Mouse (Mus musculus) forebrain, embryonic 11.5 days (tissue): ENCODE measurements around the gene Dennd5b. TPM values are rescaled to one million over a fixed set of nuclear protein-coding genes. Genes with fewer than 3 reads are reported as not detected.

Experiments used
- ATAC-seq: fragments of 200-750 bp; cut with Nextera tagmentation; replicated peaks from 2 replicates; pipeline ENCODE4 v1.8.0; 2017; ENCODE audit warnings: moderate TSS enrichment; ENCODE audit not compliant: low FRiP score
- DNase-seq: peaks from one replicate; pipeline ENCODE4 v3.0.0-alpha.2; 2017; ENCODE audit warnings: low spot score
- H3K27ac ChIP-seq: fragments of 300-500 bp; sonication (generic); 2 replicates; pipeline ENCODE4 v1.5.1; 2014; ENCODE audit warnings: low read depth, low read length
- H3K27me3 ChIP-seq: fragments of 300-500 bp; sonication (generic); 2 replicates; pipeline ENCODE4 v1.6.1; 2014; ENCODE audit warnings: mild to moderate bottlenecking, low read length, mixed read lengths; ENCODE audit not compliant: control insufficient read depth, insufficient read depth
- H3K36me3 ChIP-seq: fragments of 300-500 bp; sonication (generic); 2 replicates; pipeline ENCODE4 v1.6.1; 2014; ENCODE audit warnings: mild to moderate bottlenecking, low read length, moderate library complexity, mixed read lengths; ENCODE audit not compliant: control insufficient read depth, insufficient read depth
- H3K4me1 ChIP-seq: fragments of 300-500 bp; sonication (generic); replicated peaks from 2 replicates; pipeline ENCODE4 v1.6.1; 2014; ENCODE audit warnings: low read length, mixed read lengths; ENCODE audit not compliant: control insufficient read depth, insufficient read depth
- H3K4me2 ChIP-seq: fragments of 300-500 bp; sonication (generic); 2 replicates; pipeline ENCODE4 v1.6.1; 2014; ENCODE audit warnings: low read depth, mild to moderate bottlenecking, low read length, moderate library complexity, mixed read lengths; ENCODE audit not compliant: severe bottlenecking
- H3K4me3 ChIP-seq: fragments of 300-500 bp; sonication (generic); 2 replicates; pipeline ENCODE4 v1.5.1; 2014; ENCODE audit warnings: low read depth, low read length
- H3K9ac ChIP-seq: fragments of 300-500 bp; sonication (generic); 2 replicates; pipeline ENCODE4 v1.6.1; 2014; ENCODE audit warnings: low read length
- H3K9me3 ChIP-seq: fragments of 300-500 bp; sonication (generic); 2 replicates; pipeline ENCODE4 v1.6.1; 2016; ENCODE audit warnings: low read length, mixed read lengths; ENCODE audit not compliant: control insufficient read depth
- WGBS: fragments of 180-500 bp; shearing (Covaris S2); extraction: QIAGEN DNeasy Blood & Tissue Kit; methylation state at CpG from one replicate; pipeline ENCODE4 v1.1.7; 2014; 5-methylcytosine and 5-hydroxymethylcytosine counted together
- polyA plus RNA-seq: library from polyadenylated mRNA; unstranded; fragments of >200 nt; fragmentation: Nextera tagmentation; extraction: Ambion mirVana; gene quantifications from 2 replicates; pipeline ENCODE4 v1.2.1, GENCODE M21; 2014

The Dennd5b gene
- polyA plus RNA-seq, 1 experiment from 2014 or later = 19.8 TPM

GRCm38 (mm10) chr6:148958712-148959111, 142.8 kb downstream of the Dennd5b start:
- no peak for DNase-seq
- H3K27me3 ChIP-seq = no peaks in the 10 kb centered on the region
- H3K36me3 ChIP-seq = no peaks in the 10 kb centered on the region
- no peaks in the 10 kb centered on the region for H3K9me3 ChIP-seq
- H3K9ac ChIP-seq = no peak overlapping the region
- WGBS = 97% methylated on average over 1 of the region's 1 CpGs
- no peak overlapping the region for H3K27ac ChIP-seq
- no peak overlapping the region for H3K4me2 ChIP-seq
- no peak for ATAC-seq
- no peaks in the 10 kb centered on the region for H3K4me1 ChIP-seq
- H3K4me3 ChIP-seq = no peak overlapping the region

- Histone ChIP-seq H3K27me3 (no peaks in the 10 kb centered on the region), H3K4me2 (no peak overlapping the region), H3K36me3 (no peaks in the 10 kb centered on the region), H3K4me1 (no peaks in the 10 kb centered on the region), H3K9me3 (no peaks in the 10 kb centered on the region), H3K27ac (no peak overlapping the region), H3K9ac (no peak overlapping the region), H3K4me3 (no peak overlapping the region)
- 86% methylated on average over 3 of the region's 3 CpGs for WGBS
- DNase-seq (no peak), ATAC-seq (no peak)
Measured at GRCm38 (mm10) chr6:148957046-148957445, 144.4 kb downstream of the Dennd5b start.

- H3K27ac ChIP-seq = no peak overlapping the region
- no peak overlapping the region for H3K4me3 ChIP-seq
- no peaks in the 10 kb centered on the region for H3K36me3 ChIP-seq
- DNase-seq = no peak
- no peak overlapping the region for H3K9ac ChIP-seq
- H3K4me2 ChIP-seq = no peak overlapping the region
- no peaks in the 10 kb centered on the region for H3K9me3 ChIP-seq
- 0 out of 2 replicates have a peak, but pooled peaks have one; percentile 24 for ATAC-seq
- H3K27me3 ChIP-seq = no peaks in the 10 kb centered on the region
- H3K4me1 ChIP-seq = no peaks in the 10 kb centered on the region
Measured at GRCm38 (mm10) chr6:148955641-148956420, 145.6 kb downstream of the Dennd5b start.

- H3K4me2 ChIP-seq = peak overlapping the region; percentile 63
- no peak for DNase-seq
Measured at GRCm38 (mm10) chr6:148946881-148947405, 154.5 kb downstream of the Dennd5b start.

GRCm38 (mm10) chr6:148946409-148946742, 155.1 kb downstream of the Dennd5b start, which contains the start of gene Sinhcaf:
Gene Sinhcaf, minus strand, starts transcription at chr6:148946467.
- WGBS = 0% methylated on average over 47 of the region's 47 CpGs
- H3K9ac ChIP-seq = peak within 1 kb of the TSS; percentile 99
- peaks cover 7% of the 10 kb centered on the region; the same call in 1 of the 2 replicates for H3K4me1 ChIP-seq
- no peaks in the 10 kb centered on the region; the same call in 1 of the 2 replicates for H3K36me3 ChIP-seq
- peak; percentile 100 for DNase-seq
- ATAC-seq = peak; percentile 80
- H3K4me2 ChIP-seq = peak within 1 kb of the TSS; percentile 63
- peak within 1 kb of the TSS; percentile 91 for H3K27ac ChIP-seq
- H3K4me3 ChIP-seq = peak within 1 kb of the TSS; percentile 95
- no peaks in the 10 kb centered on the region for H3K27me3 ChIP-seq
- H3K9me3 ChIP-seq = no peaks in the 10 kb centered on the region

More at GRCm38 (mm10) chr6:148946881-148947405, 154.5 kb downstream of the Dennd5b start:
- no peaks in the 10 kb centered on the region for H3K27me3 ChIP-seq
- 39% methylated on average over 11 of the region's 11 CpGs for WGBS
- peak overlapping the region; percentile 95 for H3K4me3 ChIP-seq
- H3K27ac ChIP-seq = 0 out of 2 replicates have a peak overlapping the region, but pooled peaks have one; percentile 18
- H3K9ac ChIP-seq = peak overlapping the region; percentile 99
- H3K36me3 ChIP-seq = no peaks in the 10 kb centered on the region; the same call in 1 of the 2 replicates
- no peak for ATAC-seq
- H3K4me1 ChIP-seq = peaks cover 2% of the 10 kb centered on the region; the same call in 1 of the 2 replicates
- H3K9me3 ChIP-seq = no peaks in the 10 kb centered on the region

GRCm38 (mm10) chr6:148945509-148946408, 155.7 kb downstream of the Dennd5b start:
- Histone ChIP-seq H3K4me3 (peak overlapping the region; percentile 95), H3K27me3 (no peaks in the 10 kb centered on the region), H3K4me1 (peaks cover 7% of the 10 kb centered on the region; the same call in 1 of the 2 replicates), H3K9ac (peak overlapping the region; percentile 99), H3K36me3 (no peaks in the 10 kb centered on the region; the same call in 1 of the 2 replicates), H3K4me2 (peak overlapping the region; percentile 63), H3K9me3 (no peaks in the 10 kb centered on the region), H3K27ac (peak overlapping the region; percentile 91)
- whole genome bisulfite sequencing = under 1% methylated on average over 72 of the region's 75 CpGs
- peak; percentile 83 for DNase-seq
- ATAC-seq = peak; percentile 40

- Histone ChIP-seq H3K36me3 (no peaks in the 10 kb centered on the region; the same call in 1 of the 2 replicates), H3K27ac (peak overlapping the region; percentile 91), H3K9ac (peak overlapping the region; percentile 99), H3K4me3 (peak overlapping the region; percentile 95), H3K9me3 (no peaks in the 10 kb centered on the region), H3K4me1 (peaks cover 7% of the 10 kb centered on the region; the same call in 1 of the 2 replicates), H3K27me3 (no peaks in the 10 kb centered on the region), H3K4me2 (peak overlapping the region; percentile 63)
- WGBS = under 1% methylated on average over 92 of the region's 92 CpGs
- DNase-seq (peak; percentile 87), ATAC-seq (peak; percentile 73)
Measured at GRCm38 (mm10) chr6:148944767-148945508, 156.5 kb downstream of the Dennd5b start.
